Mouse (Mus musculus) thymus, adult 2 months (tissue): ENCODE measurements around the gene Wdr93. TPM values are rescaled to one million over a fixed set of nuclear protein-coding genes. Genes with fewer than 3 reads are reported as not detected.
A peak's percentile ranks its signal among the peaks of the same experiment; 100 is the strongest.

Experiments
- DNase-seq: peaks from one replicate; pipeline ENCODE4 v3.0.0; 2021
- H3K27ac ChIP-seq: fragments of 200-500 bp; 2 replicates; pipeline ENCODE4 v1.5.1; 2012; ENCODE audit warnings: low read length, control low read depth; ENCODE audit not compliant: control insufficient read depth, insufficient read depth
- H3K27me3 ChIP-seq: fragments of 200-500 bp; 2 replicates; pipeline ENCODE4 v1.6.1; 2012; ENCODE audit warnings: mild to moderate bottlenecking, low read length, moderate library complexity, mixed read lengths; ENCODE audit not compliant: control insufficient read depth, insufficient read depth
- H3K36me3 ChIP-seq: fragments of 200-500 bp; 2 replicates; pipeline ENCODE4 v1.6.1; 2012; ENCODE audit warnings: mild to moderate bottlenecking, low read length, moderate library complexity; ENCODE audit not compliant: control insufficient read depth, insufficient read depth
- H3K4me1 ChIP-seq: fragments of 200-500 bp; replicated peaks from 2 replicates; pipeline ENCODE4 v1.6.1; 2012; ENCODE audit warnings: low read length; ENCODE audit not compliant: control insufficient read depth, insufficient read depth
- H3K4me3 ChIP-seq: fragments of 200-500 bp; 2 replicates; pipeline ENCODE4 v1.5.1; 2012; ENCODE audit warnings: mild to moderate bottlenecking, low read length, control low read depth, moderate library complexity; ENCODE audit not compliant: control insufficient read depth, insufficient read depth
- CTCF ChIP-seq: fragments of 200-500 bp; IDR thresholded peaks from 2 replicates; pipeline ENCODE4 v1.5.1; 2012; ENCODE audit warnings: mild to moderate bottlenecking, control low read depth, low read length, moderate library complexity, borderline replicate concordance; ENCODE audit not compliant: control insufficient read depth, poor library complexity, insufficient read depth; ENCODE audit errors: extremely low read depth
- POLR2A ChIP-seq: fragments of 200-500 bp; IDR thresholded peaks from 2 replicates; pipeline ENCODE4 v1.6.1; 2012; ENCODE audit warnings: mild to moderate bottlenecking, low read length, control low read depth, moderate library complexity; ENCODE audit not compliant: control insufficient read depth, poor library complexity, insufficient read depth; ENCODE audit errors: extremely low read depth
- WGBS: fragments of 180-500 bp; shearing (Covaris S2); methylation state at CpG from one replicate; pipeline ENCODE4 v1.1.7; 2018; 5-methylcytosine and 5-hydroxymethylcytosine counted together
- polyA plus RNA-seq: library from polyadenylated mRNA; depleted of rRNA; stranded (reverse); fragments of >200 nt; gene quantifications from 2 replicates; pipeline ENCODE4 v1.2.3, GENCODE M21; 2012; rRNA removed

Wdr93 gene
- 0.22 and 0.24 TPM in 2 replicates for polyA plus RNA-seq

DNA sequence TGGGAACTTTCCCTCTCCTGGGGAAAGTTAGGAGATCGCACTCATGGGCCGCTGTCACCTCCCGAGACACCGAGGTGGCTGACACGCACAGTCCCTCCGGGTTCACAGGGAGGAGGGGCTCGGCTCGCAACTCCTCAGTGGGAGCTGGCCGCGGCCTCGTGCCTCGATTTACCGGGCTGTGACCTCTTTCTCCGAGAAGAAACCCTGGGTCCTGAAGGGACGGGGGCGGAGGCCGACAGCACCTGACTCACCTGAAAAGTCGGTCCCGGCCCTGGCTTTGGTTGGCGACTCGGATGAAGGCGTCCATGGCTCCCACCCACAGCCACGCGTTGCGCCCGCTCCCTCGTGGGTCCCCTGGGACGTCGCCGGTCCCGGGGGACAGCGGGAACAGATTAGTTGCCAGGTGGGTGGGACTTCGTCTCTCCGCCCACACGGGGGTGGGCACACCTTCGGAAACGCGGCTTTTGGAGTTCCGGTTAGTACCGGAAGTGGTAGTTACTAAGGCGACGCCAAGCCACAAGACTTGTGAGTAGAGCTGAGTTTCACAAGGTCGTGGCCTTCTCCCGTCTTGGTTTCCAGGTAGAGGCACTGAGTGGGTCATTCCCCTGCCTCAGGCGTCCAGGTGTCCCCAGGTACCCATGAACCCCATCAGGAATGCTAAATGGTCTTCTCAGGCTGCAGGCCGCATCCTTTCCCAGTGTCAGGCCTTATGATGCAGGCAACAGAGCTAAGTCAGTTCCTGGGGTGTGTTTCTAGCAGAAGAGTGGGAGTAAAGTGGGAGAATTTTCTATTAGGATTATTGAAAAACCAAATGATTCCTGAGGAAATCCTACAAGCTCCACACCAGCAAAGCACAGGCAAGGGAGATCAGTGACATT lies at the start of gene Wdr93, which contains the start of gene Pex11a:
Gene Wdr93 (plus strand): TSS at position 505 of the 878 bp plus-strand sequence.
Gene Pex11a (minus strand): TSS at position 473 of the 878 bp plus-strand sequence.
- Histone ChIP-seq H3K27me3 (no peaks in the 10 kb centered on the region), H3K27ac (no peak within 1 kb of the TSS), H3K4me3 (peak within 1 kb of the TSS; percentile 76), H3K36me3 (no peaks in the 10 kb centered on the region), H3K4me1 (peaks cover 3% of the 10 kb centered on the region)
- TF ChIP-seq CTCF, result no peak
- TF ChIP-seq POLR2A, result no peak
- peak; percentile 83 for DNase-seq
- WGBS, result 3% methylated on average over 46 of the region's 46 CpGs

DNA sequence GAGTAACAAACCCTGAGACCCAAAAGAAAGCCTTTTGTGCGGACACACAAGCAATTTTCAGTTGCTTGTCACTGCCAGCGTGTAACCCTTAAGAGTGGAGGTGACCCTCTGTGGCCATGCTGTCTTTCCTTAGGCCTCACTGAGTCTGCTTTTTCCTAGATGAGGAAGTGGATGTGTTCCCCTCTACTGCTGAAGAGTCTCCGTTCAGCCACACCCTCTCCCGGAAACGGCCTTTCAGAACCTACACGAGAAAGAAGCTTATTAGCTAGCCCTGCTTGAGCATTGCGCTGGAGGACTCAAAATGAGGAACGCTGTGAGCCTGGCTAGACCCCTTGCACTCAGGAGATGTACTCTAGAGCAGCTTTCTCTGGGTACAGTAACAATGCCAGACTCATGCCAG lies 46.5 kb upstream of the Wdr93 start:
- no peaks in the 10 kb centered on the region for H3K4me1 ChIP-seq
- 93% methylated on average over 8 of the region's 8 CpGs for WGBS
- no peak for TF ChIP-seq POLR2A
- TF ChIP-seq CTCF, result no peak
- H3K27ac ChIP-seq, result no peak overlapping the region
- no peak for DNase-seq
- peaks cover 43% of the 10 kb centered on the region for H3K36me3 ChIP-seq
- H3K4me3 ChIP-seq, result no peak overlapping the region
- no peaks in the 10 kb centered on the region for H3K27me3 ChIP-seq

DNA sequence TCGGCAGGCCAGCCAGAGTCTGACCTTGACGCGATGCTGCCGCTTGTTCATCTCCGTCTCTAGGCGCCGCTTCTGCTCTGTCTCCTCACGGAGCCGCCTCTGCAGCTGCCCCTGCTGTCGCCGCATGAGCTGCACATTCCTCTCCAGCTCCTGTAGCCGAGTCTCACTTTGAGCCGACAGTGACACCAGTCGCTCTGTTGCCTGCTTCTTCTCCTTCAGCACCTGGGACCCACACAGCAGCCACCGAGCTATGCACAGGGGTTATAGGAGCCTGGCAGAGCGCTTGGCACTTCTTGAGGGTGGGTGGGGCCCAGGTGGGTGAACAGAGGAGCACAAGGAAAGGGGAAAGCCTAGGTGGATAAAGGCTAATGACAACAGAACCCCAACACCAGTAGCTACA lies 40.2 kb upstream of the Wdr93 start:
- no peaks in the 10 kb centered on the region for H3K27me3 ChIP-seq
- TF ChIP-seq POLR2A (no peak), CTCF (no peak)
- WGBS, result 97% methylated on average over 16 of the region's 16 CpGs
- no peaks in the 10 kb centered on the region for H3K4me1 ChIP-seq
- peaks cover 13% of the 10 kb centered on the region; the same call in 1 of the 2 replicates for H3K36me3 ChIP-seq
- DNase-seq, result no peak
- H3K4me3 ChIP-seq, result no peak overlapping the region
- no peak overlapping the region for H3K27ac ChIP-seq

DNA sequence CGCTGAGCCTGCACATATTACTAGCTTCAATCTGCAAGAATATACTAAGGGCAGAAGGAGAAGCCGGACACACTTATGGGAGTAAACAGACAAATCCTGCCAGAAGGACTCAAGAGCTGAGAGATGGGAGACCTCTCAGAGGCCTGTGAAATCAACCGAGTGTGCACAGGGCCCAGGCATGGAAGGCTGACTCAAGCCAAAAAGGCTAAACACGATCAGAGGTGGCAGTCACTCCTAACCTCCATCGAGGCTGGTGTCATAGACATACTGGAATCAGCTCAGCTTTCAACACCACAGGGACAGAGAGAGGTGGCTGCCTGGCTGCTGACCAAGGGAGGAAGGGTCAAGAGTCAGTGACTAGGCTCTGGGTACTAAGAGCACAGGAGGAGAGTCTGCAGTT lies 37.8 kb upstream of the Wdr93 start:
- Histone ChIP-seq H3K27me3 (no peaks in the 10 kb centered on the region; the same call in 1 of the 2 replicates), H3K4me3 (no peak overlapping the region), H3K4me1 (peaks cover 4% of the 10 kb centered on the region), H3K36me3 (0 out of 2 replicates have a peak, but pooled peaks cover under 1% of the 10 kb centered on the region), H3K27ac (no peak overlapping the region)
- 94% methylated on average over 5 of the region's 5 CpGs for WGBS
- no peak for TF ChIP-seq POLR2A
- DNase-seq, result no peak

DNA sequence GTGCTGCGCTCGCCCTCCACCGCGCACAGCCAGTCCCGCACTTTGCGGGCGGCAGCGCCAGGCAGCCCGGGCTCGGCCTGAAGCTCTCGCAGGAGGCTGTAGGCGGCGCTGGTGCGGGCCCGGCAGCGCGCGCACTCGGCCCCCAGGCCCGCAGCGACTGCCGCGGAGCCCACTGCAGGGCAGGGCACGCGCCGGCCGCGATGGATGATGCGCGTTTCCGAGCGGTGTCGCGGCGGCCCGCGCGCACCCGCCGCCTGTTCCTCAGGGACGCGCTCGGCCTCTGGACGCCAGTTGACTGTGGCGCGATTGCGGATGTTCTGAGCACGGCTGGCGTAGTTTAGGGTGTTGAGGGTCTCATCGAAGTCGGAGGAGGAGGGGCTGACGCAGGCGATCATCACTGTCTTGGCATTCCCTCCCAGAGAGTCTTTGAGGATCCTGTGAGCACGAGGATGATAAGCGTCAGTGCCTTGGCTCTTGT lies 32.8 kb upstream of the Wdr93 start:
- Histone ChIP-seq H3K4me3 (no peak overlapping the region; the same call in 1 of the 2 replicates), H3K27me3 (no peaks in the 10 kb centered on the region; the same call in 1 of the 2 replicates), H3K27ac (no peak overlapping the region), H3K4me1 (peaks cover 10% of the 10 kb centered on the region), H3K36me3 (no peaks in the 10 kb centered on the region)
- 32% methylated on average over 55 of the region's 55 CpGs for WGBS
- TF ChIP-seq POLR2A, result no peak
- TF ChIP-seq CTCF, result peak; percentile 53; the same call in 1 of the 2 replicates
- DNase-seq, result no peak

DNA sequence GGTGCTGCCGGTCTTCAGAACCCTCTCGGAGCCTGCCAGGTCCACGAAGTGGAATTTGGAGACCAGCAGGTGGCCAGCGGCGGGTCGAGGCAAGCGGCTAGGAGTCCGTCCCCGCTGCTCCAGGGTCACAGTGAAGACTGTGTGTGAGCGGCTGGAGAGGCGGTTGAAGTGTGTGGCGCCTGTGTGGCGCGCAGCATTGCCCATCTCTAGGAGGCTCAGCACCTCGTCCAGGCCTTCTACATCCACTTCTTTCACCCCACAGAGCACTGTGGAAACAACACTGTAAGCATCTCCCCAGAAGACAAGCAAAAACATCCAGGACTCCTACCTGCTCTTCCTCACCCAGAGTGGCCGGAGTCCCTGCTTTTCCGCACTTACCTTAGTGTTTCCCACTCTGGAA lies 32.1 kb upstream of the Wdr93 start:
- Histone ChIP-seq H3K36me3 (no peaks in the 10 kb centered on the region), H3K27ac (no peak overlapping the region), H3K4me1 (peaks cover 12% of the 10 kb centered on the region), H3K4me3 (no peak overlapping the region), H3K27me3 (no peaks in the 10 kb centered on the region; the same call in 1 of the 2 replicates)
- WGBS, result 91% methylated on average over 17 of the region's 17 CpGs
- no peak for DNase-seq
- TF ChIP-seq CTCF (no peak), POLR2A (no peak)
